Mouse (Mus musculus): Measurements from ENCODE around the gene Btbd9.

Btbd9 gene

DNA sequence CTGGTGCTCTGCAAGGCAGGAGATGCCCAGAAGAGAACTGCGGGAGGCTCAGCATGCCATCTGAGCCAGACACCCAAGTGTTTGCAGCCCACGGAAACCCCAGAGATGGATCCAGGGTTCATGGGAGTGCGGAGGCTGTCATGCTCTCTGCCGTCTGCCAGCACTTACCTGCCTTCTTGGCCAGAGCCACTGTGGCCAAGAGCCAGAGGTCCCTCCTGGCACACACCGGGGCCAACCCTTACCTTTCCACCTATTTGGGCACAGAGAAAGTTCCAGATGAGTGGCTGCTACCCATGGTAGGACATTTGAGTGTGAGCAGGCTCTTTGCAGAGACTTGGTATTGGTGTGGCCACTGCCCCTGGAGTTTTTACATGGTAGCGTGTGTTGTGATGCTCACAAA is 365.4 kb downstream of the Btbd9 start:
- no peak for DNase-seq (ENCODE audit: low spot score in 2 of 2)

DNA sequence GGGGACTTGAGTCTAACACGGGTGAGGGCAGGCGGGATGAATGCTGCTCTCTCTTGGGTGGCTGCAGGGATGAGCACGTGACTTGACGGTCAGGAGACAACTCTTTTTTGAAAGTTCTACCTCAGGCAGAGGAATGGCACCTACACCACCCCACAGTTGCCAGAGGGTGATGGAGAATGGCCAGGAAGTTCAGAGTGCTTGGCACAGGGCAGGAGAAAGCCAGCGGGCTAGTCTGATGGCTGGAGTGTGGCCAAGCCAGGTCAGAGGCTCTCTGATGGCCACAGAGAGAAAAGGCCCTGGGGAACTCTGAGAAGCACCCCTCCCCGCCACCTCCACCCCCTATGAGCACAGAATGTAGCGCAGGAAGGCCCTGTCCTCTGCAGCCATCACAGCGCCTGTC is 366.0 kb downstream of the Btbd9 start:
- DNase-seq (ENCODE audit: low spot score in 2 of 2) = no peak

DNA sequence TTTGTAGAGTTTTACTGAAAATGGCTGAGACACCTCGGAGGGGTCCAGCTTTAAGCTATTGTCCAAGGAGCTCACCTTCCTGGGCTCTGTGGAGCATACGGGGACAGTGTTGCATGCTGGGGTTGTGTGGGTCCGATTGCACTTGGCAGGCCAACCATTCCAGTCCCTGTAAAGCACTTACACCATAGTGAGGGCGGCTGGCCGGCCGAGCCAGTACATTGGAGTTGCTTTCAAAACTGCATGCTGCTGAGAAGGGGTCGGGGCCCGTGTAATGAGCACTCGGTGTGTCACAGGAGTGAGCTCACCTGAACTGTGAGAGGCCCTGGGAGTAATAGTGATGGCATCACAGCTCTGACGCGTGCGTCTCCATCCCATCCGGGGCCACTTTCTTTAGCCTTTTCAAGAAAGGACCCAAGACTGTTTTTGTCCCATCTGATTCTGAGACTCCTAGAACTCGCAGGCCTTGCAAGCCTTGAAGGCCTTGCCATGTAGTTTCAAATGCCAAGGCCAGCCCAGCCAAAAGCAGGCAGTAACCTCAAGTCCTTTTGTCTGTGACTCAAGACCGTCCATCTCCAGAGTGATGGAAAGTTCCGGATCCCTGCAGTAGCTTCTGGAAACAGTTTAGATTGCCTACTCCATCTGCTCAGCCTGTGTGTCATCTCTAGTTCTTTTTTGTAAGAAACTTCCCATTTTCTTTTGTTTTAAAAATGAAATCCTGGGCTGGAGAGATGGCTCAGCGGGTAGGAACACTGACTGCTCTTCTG is 371.0 kb downstream of the Btbd9 start:
- DNase-seq (ENCODE audit: low spot score in 2 of 2) = no peak

DNA sequence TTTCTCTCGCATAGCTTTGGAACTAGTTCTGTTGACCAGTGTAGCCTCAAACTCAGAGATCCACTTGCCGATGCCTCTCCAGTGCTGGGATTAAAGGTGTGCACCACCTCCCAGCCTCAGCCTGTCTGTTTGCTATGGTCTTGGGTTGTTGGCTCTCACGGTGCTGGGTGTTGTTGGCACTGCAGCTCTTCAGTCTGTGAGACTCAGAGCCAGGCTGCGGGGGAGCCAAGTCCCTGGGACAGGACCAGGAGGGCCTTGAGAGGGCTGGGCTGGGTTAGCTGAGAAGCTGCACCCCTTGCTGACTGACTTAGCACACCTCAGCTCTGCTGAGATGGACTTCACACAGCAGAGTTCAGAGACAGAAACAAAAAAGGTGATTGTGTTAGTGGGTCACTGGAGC is 376.0 kb downstream of the Btbd9 start:
- DNase-seq (ENCODE audit: low spot score in 2 of 2) = no peak

DNA sequence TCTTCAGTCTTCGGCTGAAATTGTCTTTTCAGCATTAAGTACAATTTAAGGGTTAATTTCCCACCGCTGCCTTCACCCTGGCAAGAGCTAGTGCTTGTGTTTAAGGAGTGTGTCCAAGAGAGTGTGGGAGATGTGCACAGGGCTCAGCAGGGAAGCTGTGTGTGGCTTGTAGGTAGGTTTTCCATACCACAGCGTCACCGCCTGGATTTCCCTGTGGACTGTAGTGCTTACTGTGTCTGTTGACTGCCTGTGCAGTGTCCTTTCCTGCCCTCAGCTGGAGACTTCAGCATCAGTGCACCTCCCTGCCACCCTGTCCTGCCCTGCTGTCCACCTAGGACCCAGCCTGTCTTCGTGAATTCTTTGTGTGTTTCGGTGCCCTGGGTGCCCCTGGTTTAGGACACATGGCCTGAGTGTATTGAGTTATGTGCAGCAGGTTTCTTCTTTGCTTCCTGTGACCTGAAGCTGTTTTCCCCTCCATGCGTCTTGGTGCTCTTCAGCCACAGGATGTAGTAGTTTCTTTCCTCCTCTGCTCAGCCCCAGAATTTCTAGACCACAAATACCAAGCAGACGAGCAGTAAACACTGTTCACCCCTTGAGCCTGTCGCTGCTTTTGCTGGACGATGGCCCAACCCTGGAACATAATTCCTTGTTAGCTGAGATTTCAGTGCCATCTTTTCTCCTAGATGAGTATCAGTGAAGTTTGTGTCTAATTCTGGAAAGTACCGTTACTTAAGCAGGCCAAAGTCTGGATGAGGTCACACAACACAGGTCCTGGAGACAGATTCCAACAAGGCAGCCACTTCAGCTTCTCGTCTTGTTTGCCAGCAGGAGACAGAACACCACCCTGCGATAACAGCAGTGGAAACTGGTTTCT is 376.7 kb downstream of the Btbd9 start:
- no peak for DNase-seq (ENCODE audit: low spot score in 2 of 2)

DNA sequence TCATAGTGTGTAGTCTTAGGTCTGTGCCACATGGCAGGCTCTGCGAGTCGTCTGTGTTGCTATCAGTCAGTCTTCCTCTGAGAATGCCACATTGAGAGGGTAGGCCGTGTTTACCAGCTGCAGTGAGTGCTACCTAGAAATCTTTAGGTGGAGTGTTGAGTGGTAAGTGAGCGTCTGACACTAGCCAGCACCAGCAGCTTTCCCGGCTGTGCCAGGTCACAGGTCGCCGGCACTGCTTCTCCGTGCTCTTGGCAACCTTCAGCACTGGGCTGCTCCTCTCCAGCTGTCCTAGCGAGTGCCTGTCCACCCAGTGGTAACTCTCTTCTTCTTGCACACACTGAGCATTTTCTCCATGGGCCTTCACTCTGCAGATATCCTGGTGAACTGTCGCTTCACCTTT is 377.9 kb downstream of the Btbd9 start:
- no peak for DNase-seq (ENCODE audit: low spot score in 2 of 2)

DNA sequence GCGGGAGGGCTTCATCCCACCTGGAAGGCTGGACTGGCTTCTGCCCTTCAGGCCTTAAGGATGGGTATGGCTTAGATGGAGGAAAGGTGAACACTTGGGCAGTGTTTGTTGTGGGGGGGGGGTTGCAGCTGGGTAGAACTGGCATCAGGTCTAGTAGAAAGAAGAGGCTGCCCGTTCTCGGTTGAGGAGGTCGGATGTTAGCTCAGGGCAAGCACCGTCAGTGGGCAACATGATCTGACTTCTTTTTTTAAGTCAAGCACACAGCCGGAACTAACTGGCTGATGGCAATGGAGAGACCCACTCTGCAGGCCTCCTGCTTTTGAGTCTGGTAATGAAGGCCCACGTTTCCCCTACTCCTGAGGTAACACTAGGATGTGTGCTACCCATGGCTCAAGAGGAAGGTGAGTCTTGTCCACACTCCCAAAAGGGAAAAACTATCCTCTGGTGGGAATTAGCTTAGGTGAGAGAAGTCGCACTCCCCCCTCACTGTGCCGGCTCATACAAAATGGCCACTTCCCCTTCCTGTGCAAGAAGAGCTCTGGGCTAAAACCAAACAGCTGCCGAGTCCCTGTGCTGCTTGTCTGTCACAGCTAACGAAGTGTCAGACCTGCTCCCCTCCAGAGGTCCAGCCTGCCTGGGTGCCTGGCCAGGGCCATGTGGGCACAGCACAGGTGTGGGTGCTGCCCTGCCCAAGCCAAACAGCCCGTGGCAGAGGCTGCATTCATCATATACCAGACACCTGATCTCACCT is 378.8 kb downstream of the Btbd9 start:
- no peak for DNase-seq (ENCODE audit: low spot score in 2 of 2)

DNA sequence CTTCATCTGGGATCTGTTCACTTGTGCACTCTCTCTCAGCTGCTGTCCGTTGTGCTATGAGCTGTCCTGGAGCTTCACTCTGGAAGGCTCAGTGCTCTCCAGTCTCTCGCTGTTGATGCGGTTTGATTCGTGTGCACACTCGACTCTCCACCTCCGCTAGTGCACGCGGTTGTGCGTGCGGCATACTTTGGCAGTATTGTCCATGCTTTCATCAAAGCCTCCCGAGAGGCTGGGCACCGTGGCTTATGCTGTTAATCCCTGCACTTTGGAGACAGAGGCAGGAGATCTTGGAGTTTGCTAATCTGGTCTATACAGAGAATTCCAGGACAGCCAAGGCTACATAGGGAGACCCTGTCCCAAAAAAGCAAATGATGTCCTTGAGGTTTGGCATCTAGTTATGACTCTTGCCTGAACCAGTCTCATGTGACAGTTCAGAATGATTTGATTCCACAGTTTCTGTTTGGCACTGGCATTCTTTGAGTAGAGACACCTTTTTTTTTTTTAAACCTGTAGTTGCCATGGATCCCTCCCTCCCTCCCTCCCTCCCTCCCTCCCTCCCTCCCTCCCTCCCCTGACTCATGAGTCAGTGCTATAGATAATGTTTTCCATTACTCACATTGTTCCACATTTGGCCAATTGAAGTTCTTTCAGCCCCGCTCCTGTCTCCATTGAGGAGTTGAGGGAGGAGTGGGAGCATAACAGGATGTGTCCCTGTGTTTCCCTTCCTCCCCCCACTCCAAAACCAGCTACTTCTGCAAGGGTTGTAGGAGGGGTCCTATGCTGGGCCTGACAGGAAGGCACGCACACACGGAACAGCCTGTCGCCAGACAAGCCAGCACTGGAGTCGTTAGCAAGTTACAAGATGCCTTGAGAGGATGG is 379.6 kb downstream of the Btbd9 start:
- DNase-seq (ENCODE audit: low spot score in 2 of 2) = peak in 1 of 2 experiments; percentile 18

DNA sequence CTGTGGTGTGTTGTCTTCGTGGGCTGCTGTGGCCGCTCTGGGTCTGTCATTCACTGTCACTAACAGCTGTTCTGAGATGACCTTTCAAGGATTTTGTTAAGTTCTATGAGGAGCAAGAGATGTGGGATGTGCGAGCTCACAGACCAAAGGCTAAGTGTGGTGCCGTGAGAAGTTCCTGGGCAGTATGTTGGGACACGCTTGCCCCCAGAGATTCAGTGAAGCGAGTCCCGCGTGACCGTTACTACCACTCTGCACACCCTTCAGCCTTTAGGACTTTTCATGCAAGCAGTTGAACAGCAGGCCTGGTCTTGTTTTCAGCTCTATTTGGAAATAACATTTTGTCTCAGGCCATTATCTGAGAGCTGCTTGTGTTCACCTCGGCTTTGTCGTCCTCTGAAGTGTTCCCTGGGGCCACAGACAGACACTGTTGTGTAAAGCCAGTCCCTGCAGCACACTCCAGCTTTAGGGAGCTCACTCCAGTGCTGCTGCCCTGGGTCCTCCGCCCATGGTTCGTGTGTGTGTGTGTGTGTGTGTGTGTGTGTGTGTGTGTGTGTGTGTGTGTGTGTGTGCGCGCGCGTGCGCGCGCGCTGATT is 380.6 kb downstream of the Btbd9 start:
- DNase-seq (ENCODE audit: low spot score in 2 of 2) = peak in 1 of 2 experiments; percentile 18

DNA sequence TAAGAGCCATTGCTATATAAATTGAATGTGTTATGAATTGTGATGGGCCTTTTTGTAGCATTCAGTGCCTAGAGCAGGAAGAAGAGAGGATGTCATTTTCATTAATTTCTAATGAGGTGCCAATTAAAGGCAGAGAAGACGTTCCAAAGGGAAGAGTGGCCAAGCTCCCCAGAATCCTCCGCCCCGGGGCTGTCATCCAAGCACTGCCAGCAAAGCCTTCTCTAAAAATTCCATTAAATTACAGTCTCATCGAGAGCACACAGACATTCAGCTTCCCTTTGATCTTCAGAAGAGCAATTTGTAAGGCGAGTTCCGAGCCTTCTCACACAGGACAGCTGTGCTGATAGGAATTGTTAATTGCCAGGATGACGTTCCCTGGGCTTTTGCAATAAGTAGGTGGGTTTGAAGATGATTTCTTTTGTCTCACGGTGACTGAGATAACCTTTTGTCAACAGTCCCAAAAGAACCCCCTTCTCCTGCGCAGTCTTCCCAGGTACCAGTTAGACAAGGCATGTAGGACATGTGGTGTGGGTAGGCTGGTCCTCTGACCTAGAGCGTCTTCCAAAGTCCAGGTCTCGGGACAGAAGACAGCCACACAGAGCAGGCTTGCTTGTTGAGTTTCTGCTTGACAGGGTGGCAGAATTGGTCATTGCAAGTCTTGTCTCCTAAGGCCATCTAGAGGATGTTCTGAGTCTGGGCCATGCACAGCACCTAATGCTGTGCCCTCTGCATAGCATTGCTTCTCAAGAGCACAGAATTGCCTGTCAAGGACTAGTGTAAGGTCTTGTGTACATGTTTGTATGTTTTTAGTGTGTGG is 381.5 kb downstream of the Btbd9 start:
- DNase-seq (ENCODE audit: low spot score in 2 of 2) = peak; percentile 1 to 18

DNA sequence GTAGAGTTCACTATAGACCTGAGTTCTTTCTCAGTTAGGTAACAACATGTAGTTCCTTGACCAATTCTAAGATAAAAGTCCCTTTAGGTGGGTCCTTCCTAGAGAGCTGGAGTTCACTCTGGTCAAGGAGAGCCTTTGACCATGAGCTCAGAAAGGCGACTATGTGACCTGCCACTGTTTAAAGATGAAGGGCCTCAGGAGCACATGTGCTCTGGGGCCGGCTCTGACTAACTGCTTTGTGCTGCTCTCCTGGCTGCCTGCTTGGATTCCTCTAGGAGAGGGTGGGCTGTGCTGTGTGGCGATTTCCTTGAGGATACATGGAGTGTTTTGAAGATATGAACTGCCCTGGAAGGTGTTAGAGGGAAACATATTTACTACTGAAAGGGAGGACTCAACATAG is 382.2 kb downstream of the Btbd9 start:
- DNase-seq (ENCODE audit: low spot score in 2 of 2) = peak; percentile 0 to 10

DNA sequence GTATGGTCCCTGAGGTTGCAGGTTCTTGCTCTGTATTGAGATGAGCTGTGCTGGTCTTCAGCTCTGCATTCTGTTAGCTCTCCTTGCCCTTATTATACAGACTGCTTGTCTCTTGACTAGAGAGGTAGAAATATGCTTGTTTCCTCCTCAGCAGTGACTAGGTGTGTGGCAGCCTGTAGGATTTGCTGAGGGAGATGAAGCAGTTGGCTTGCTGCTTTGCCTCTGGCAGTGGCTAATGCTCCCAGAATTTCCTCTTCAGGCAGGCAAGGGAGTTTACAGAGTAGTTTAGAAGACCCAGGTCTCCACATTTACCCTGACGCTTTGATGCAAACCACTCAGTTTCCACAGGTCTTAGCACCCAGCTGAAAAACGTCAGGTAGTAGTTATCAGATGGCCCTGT is 382.7 kb downstream of the Btbd9 start:
- no peak for DNase-seq (ENCODE audit: low spot score in 2 of 2)

DNA sequence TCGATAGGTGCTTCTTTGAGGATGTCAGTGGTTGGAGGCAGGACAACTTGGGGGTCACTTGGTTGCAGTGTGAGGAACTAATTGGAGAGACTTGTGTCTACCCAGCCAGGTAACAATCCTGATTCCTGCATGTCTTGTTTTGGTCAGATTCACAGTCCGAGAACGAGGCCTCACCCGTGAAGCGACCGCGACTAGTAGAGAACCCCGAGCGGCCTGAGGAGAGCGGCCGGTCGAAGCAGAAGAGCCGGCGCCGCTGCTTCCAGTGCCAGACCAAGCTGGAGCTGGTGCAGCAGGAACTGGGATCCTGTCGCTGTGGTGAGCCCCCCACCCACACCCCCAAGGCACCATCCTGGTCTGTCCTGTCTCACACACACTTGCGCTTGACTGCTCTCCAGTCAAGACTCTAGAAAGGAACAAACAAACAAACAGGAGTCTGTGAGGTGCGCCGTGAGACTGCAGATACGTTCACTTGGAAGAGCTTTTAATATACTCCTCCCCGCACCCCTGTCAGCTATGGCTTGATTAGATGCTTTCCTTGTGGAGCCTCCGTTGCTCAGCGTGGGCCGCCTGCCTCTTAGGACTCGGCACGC is 383.8 kb downstream of the Btbd9 start:
- peak; percentile 0 to 13 for DNase-seq (ENCODE audit: low spot score in 2 of 2)

DNA sequence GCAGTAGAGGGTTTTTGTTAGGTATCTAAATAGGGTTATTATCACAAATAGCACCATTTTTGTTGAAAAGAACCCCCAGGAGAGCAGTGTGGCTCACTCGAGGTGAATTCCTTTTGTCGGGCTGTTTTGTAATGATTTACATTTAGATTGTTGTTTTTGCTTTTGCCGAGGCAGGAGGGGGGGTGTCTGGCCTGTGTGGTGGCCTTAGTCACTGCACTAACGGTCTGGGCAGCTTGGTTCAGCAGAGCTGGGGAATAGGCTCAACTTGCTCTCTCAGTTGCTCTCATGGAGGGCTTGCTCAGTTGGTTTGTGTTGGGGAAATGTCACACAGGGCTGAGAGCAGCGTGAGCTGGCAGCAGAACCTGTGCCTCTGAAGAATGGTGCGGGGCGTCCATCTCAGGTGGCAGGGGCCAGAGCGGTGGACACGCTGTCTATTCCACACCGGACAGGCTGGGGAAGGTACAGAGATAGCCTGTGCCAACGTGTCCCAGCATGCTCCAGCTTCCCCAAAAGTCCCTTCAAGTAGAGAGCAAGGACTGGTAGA is 385.1 kb downstream of the Btbd9 start:
- no peak for DNase-seq (ENCODE audit: low spot score in 2 of 2)

DNA sequence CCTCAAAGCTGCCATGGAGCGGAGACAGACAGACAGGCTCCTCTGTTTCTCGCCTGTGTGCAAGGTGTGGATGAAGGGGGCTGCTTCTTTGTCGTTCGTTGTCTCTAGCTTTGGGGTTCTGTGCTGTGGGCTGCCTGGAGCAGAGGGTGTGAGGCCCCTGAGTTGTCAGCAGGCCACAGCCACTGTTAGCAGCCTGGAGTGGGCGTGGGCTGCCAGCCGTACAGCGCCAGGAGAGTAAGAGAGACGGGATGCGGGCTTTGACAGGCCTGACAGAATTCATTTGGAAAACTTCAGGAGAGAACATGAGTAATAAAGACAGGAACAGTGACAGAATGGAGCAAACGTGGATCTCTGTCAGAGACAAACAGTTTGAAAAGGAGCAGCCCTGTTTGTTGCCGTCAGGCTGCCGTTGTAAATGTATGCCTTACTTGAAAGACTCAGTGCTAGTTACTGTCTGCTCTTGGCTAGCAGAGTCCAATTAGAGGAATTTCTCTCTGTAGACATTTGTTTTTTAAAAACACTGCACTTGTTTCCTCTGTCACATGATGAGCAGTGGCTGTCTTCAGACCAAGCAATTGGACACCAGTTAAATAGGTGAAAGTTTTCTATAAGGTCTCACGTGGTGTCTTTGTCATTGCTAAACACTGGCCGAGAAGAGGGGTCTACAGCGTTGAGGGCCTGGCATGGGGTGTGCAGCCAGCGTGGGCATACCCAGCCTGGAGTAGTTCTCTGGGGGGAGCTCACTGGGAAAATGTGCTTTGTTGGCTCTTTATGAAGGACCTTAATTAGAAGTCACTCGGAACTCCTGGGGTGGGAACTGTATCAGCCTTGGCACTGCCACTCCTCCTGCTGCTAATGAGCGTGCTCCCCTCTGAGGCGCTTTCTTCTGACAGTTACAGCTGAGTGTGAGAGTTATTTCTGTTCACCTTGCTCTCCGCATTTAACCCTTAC is 388.0 kb downstream of the Btbd9 start:
- peak; percentile 17 to 20 for DNase-seq (ENCODE audit: low spot score in 2 of 2)

DNA sequence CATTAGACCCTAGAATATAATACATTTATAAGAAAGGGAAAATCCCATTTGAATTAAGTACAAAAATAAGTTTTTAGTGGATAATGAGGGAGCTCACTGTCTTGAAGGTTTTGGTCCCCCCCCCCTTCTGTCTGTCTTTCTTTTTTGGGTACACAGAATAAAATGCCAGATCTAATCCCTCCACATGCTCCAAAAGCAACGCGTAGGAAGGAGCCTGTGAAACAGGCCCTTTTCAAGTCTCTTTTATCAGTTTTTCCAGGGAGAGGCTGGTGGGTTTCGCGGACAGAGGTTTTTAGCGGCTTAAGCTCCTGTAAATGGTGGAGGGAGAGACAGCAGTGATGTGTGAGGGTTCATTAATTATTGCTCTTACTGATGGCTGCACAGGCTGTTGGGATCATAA is 388.7 kb downstream of the Btbd9 start:
- no peak for DNase-seq (ENCODE audit: low spot score in 2 of 2)

DNA sequence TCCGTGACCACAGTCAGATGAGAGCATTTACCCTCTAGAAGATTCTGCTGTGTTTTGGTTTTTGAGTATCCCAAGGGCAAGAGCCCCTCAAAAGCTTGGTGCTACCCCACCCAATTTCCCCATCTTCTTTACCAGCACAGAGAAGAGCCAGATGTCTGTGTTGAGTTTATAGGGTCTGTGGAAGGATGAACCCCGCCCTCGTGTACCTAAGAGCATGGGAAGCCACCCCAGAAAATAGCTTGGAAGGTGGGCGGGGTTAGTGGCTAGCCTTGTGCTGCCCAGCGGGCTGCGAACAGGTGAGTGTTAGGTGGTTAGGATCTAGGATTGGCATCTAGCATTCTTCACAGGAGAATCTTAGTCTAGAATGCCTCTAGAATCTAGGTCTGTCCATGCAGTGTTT is 389.1 kb downstream of the Btbd9 start:
- DNase-seq (ENCODE audit: low spot score in 2 of 2) = peak in 1 of 2 experiments; percentile 0

DNA sequence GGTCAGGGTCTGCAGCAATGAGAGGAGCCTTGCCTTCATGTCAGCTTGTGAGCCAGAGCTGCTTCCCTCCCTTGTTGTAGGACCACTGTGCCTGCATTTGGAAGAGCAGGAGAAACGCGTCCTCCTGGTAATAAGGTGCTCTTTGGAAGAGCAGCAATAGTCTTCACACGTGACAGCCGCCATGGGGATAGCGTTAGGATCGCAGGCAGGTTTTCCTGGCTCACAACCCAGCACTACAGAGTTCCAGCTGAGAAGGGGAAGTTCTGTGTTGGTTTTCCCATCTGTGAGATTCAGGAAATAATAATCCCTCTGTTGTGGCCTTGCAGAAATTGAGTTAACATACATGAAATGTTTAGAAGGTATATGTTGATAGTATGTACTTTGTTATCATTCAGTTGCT is 392.7 kb downstream of the Btbd9 start:
- DNase-seq (ENCODE audit: low spot score in 2 of 2) = peak in 1 of 2 experiments; percentile 1
